Mouse (Mus musculus): ENCODE measurements around the gene Slc9a3r2.

DNA sequence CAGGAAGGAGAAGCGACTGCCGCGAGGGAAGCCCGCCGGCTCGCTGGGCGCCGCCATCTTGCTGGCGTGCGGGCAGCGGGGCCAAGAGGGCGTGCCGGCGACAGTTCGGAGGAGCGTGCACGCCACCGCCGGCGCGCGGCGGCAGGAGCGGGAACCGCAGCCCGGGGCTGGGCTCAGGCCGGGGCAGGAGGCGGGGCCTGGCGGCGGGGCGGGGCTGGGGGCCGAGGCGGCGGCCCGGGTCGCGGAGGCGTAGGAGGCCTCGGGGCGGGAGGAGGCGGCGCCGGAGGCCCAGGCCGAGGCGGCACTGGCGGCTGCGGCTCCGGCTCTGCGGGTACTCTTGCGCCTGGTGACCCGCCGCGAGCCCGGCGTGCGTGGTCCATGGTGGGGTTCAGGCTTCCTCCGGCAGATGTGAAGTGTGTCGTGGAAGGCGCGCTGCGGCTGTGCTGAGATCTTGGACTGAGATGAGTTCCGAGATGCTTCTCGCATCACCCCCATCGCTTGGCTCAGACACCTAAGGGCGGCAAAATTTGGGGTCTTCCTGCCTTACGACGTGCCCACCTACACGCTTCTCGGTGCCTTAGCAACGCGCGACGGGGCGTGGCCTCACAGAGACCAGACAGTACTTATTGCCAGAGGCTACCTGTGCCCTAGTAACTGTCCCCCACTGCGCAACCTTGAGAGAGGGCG is 46.0 kb upstream of the Slc9a3r2 start, which contains the start of the genes Gfer and Noxo1:
- TF ChIP-seq CTCF (IDR thresholded peaks at IDR 0.05): peak; percentile 58
- TF ChIP-seq POLR2A (IDR thresholded peaks at IDR 0.05; ENCODE audit: insufficient read depth, low read depth, low read length): peak; percentile 50; the same call in 1 of the 2 replicates

Data from heart, adult 2 months (tissue).